In the genomic region with DNA sequence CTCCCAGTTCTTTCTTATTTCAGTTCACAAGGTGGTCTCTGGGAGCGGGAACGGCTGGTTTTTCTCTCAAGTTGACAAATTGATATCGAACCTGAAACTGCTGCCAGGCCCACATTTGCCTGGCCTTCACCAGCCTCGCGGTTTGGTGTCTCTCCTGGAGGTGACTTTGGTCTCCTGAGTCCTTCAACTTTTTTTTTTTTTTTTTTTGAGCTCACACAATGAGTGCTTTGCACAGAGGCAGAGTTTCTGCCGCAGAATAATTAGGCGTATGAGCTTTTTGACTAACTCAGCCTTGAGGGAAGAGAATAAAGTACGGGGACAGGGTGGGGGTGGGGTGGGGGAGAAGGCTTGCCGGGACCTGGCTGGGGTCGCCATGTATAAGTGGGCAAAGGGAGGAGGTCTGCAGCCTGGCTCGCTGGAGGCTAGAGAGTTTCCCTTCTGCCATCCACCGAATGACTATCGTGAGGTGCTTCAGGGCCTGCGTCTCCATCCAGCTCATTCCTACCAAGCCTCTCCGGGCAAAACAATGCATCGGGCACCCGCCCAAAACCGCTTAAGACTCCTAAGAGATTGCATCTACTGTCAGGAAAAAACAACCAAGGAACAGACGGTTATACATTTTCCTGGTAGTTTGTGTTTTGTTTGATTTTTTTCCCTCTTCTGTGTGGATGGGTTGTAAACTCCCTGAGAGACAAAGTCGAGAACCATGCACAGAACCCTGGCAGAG, we compare ENCODE assay signal across 8 mouse cellular contexts.
A peak's percentile ranks its signal among the peaks of the same experiment; 100 is the strongest.
DNase-seq lines count a peak whose midpoint lies in the region; ATAC-seq lines count a peak whose summit lies in the region.

No protein-coding gene starts in this region.

- peak overlapping the region; percentile 41; the same call in 1 of the 2 replicates for H3K27ac ChIP-seq in limb, embryonic 12.5 days
- H3K27ac ChIP-seq in limb, embryonic 10.5 days: no peak overlapping the region
- no peak overlapping the region for H3K27ac ChIP-seq in embryonic facial prominence, embryonic 11.5 days (replicated peaks; ENCODE audit: low read depth, low read length)

- DNase-seq in limb, embryonic 10.5 days (ENCODE audit: low spot score): no peak
- DNase-seq in embryonic facial prominence, embryonic 11.5 days (ENCODE audit: low spot score): peak; percentile 27
- DNase-seq in heart, adult 8-10 months (ENCODE audit: low spot score): peak; percentile 71
- DNase-seq in lung, postnatal 25 days (ENCODE audit: low spot score): peak; percentile 72
- DNase-seq in thymus, postnatal 0 days (ENCODE audit: low spot score): no peak
- no peak for DNase-seq in spleen, postnatal 14 days (ENCODE audit: low spot score in 2 of 2)

- 0 out of 2 replicates have a peak, but pooled peaks cover 10% of the 10 kb centered on the region for H3K36me3 ChIP-seq in limb, embryonic 12.5 days
- peaks cover 22% of the 10 kb centered on the region for H3K36me3 ChIP-seq in limb, embryonic 10.5 days
- no peaks in the 10 kb centered on the region for H3K36me3 ChIP-seq in embryonic facial prominence, embryonic 11.5 days (replicated peaks; ENCODE audit: control insufficient read depth, insufficient read depth, low read depth, low read length)

- WGBS in limb, embryonic 12.5 days: 69% methylated on average over 20 of the region's 20 CpGs
- WGBS in limb, embryonic 10.5 days: 82% methylated on average over 20 of the region's 20 CpGs
- 64% methylated on average over 20 of the region's 20 CpGs for WGBS in embryonic facial prominence, embryonic 11.5 days

- ATAC-seq in limb, embryonic 12.5 days (ENCODE audit: insufficient number of reproducible peaks, insufficient read depth, low FRiP score, low TSS enrichment, low read depth): no peak
- ATAC-seq in embryonic facial prominence, embryonic 11.5 days (replicated peaks; ENCODE audit: insufficient number of reproducible peaks, low FRiP score, low TSS enrichment, low read depth): no peak
- no peak for ATAC-seq in cerebellum, adult (ENCODE audit: insufficient number of reproducible peaks, low FRiP score, low TSS enrichment)

- no peak overlapping the region for H3K4me2 ChIP-seq in limb, embryonic 12.5 days
- no peak overlapping the region for H3K4me2 ChIP-seq in embryonic facial prominence, embryonic 11.5 days (ENCODE audit: low read depth, low read length)

- no peak overlapping the region for H3K9ac ChIP-seq in limb, embryonic 12.5 days (replicated peaks)
- no peak overlapping the region for H3K9ac ChIP-seq in embryonic facial prominence, embryonic 11.5 days (replicated peaks; ENCODE audit: low read length)

- no peaks in the 10 kb centered on the region; the same call in 1 of the 2 replicates for H3K4me1 ChIP-seq in limb, embryonic 12.5 days (replicated peaks)
- peaks cover 16% of the 10 kb centered on the region for H3K4me1 ChIP-seq in limb, embryonic 10.5 days
- H3K4me1 ChIP-seq in embryonic facial prominence, embryonic 11.5 days (ENCODE audit: control insufficient read depth, insufficient read depth, low read length): no peaks in the 10 kb centered on the region

- no peaks in the 10 kb centered on the region for H3K27me3 ChIP-seq in limb, embryonic 12.5 days
- no peaks in the 10 kb centered on the region for H3K27me3 ChIP-seq in limb, embryonic 10.5 days (ENCODE audit: low read depth, poor library complexity, severe bottlenecking)
- no peaks in the 10 kb centered on the region for H3K27me3 ChIP-seq in embryonic facial prominence, embryonic 11.5 days (ENCODE audit: control insufficient read depth, insufficient read depth, low read length)

- H3K9me3 ChIP-seq in limb, embryonic 12.5 days: peaks cover 7% of the 10 kb centered on the region; the same call in 1 of the 2 replicates
- H3K9me3 ChIP-seq in limb, embryonic 10.5 days (replicated peaks): no peaks in the 10 kb centered on the region; the same call in 1 of the 2 replicates
- 0 out of 2 replicates have a peak, but pooled peaks cover 3% of the 10 kb centered on the region for H3K9me3 ChIP-seq in embryonic facial prominence, embryonic 11.5 days (replicated peaks; ENCODE audit: control insufficient read depth, low read length)

- no peak overlapping the region for H3K4me3 ChIP-seq in limb, embryonic 12.5 days (replicated peaks)
- H3K4me3 ChIP-seq in limb, embryonic 10.5 days: no peak overlapping the region
- H3K4me3 ChIP-seq in embryonic facial prominence, embryonic 11.5 days (ENCODE audit: low read depth, low read length): no peak overlapping the region

Comparison
In these comparisons a context has a peak if more than half of its experiments do, and no peak if none do; other contexts are left out.
1. DNase-seq: peak in embryonic facial prominence, embryonic 11.5 days (single experiment), heart, adult 8-10 months (single experiment) and lung, postnatal 25 days (single experiment); none in limb, embryonic 10.5 days (single experiment), thymus, postnatal 0 days (single experiment) and spleen, postnatal 14 days (0 of 2).